Mouse (Mus musculus) spleen, postnatal 36 days (tissue): ENCODE results near the gene Coa4.

Source experiments
- DNase-seq, 2 experiments: peaks; one replicate each; pipeline ENCODE4 v3.0.0; 2022; ENCODE audit warnings: low spot score in 2 of 2, mixed read lengths in 1 of 2

The Coa4 gene

DNA sequence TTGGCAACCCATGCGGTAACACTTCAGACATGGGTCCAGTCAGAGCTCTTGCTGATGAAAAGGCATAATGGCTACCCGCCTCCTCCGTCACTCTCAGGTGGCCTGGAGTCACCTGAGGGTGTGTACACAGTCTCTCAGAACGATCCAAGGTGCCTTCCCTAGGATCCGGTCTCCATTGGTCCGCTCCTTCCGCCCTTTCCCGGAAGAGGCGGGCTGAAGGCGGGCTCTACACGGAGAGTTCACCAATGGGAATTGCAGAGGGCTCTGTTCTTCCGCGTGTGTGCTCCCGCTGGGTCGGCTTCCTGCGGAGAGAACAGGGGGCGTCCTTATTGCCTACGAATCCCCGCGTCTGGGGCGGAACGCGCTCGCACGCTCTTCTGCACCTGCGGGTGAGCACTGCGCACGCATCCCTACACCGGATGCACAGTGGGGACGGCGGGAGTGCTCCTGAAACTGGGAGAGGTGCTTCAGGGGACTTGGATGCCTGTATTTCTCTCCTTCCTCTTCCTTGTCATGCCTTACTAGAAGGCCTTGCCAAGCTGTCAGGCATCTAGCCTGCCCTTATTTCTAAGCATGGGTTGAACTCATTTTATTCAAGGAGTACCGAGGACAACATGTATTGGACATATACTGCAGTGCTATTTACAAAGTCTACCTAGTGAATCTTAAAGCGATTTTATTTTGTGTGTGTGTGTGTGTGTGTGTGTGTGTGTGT, at the start of gene Coa4:
TSS of gene Coa4 (plus strand) at position 268 of the 715 bp plus-strand sequence.
- DNase-seq, result peak; percentile 84 to 90

DNA sequence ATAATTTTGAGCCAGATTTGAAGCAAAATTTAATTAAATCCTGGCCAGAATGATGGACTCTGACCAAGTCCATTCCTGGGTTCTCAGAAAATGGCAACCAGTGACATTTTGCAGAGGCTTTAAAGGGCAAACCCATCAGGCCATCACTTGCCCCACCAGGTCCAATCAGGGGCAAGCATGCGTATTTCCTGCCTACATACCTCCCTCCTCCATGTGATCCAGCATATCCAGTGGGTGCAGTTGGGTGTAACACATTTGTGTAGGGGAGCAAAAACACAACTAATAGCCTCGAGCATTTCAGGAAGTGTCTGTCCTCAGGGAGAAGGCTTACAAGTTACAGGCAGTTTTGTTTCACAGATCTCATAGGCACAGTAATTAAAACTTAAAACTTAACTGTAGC, 49.6 kb upstream of the Coa4 start:
- no peak for DNase-seq

DNA sequence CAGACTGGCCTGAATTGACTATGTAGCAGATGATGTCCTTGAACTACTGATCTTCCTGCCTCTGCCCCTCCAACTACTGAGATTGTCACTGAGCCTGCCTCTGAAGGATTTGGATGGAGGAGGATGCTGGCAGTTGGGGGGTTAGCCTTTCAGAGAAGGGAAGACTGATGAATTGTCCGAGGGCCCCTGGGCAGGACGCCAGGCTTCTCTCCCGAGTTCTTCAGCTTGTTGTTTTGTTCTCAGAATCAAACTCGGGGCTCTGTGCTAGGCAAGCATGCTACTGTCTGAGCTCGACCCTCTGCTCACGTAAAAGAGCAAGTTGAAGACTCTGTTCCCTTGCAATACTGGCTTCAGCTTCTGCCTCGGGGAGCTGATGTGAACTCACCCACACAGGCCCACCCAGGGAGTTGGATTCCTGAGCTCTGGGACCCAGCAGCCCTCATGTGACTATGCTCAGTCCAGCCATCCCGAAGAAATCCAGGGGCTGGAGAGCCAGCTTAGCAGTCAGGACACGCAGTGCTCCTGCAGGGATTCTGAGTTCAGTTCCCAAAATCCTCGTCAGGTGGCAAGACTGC, 48.3 kb upstream of the Coa4 start:
- no peak for DNase-seq

DNA sequence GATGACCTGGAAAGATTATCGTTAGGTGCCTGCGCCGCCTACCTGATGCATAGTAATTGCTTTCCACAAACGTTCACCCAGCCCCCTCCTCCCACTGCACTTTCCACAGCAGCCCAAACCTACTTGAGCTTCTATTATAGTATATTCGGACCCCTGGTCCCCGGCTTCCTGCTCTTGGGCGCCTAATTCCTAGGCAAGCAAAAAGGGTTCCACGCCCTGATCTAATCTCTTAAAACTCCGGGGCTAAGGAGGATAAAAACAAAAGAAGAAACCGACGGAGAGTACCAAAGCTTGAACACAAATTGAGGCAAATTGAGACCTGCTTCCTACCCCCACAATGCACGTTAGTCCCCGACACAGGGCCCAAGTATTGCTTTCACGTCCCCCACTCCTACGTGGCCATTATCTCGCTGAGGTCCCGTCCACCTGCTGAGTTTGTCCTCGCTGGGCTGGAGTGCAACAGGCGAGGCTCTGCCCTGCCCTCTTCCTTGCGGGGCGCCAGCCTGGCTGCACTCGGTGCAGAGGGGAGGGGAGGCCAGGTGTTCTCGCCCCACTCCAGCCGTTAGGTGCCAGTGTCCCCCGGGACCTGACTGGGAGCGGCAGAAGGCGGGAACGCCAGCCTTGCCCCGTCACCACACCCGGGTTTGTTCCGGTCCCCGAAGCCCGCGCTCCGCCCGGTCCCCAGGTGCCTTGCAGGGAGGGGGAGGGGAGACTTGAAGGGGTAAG, 44.3 kb upstream of the Coa4 start:
- DNase-seq, result peak in 1 of 2 experiments; percentile 50

DNA sequence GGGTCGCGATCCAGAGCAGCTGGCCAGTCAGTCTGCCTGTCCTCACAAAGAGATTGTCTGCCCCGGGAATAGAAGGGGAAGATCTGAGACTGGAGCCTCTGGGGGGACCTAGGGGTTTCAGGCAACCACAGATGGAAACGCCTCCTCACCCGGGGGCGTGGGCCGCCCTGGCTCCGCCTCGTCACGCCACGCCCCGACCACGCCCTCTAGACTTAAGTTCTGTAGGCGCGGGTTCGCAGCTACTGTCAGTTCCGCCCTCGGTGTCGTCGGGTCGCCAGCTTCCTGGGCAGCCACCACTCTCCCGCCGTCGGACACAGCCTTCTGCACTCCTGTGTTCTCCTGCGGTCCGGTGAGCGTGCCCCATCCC, 43.8 kb upstream of the Coa4 start, which contains the start of gene Ucp2:
TSS of gene Ucp2 (plus strand) at position 221 of the 367 bp plus-strand sequence.
- peak; percentile 96 to 97 for DNase-seq

DNA sequence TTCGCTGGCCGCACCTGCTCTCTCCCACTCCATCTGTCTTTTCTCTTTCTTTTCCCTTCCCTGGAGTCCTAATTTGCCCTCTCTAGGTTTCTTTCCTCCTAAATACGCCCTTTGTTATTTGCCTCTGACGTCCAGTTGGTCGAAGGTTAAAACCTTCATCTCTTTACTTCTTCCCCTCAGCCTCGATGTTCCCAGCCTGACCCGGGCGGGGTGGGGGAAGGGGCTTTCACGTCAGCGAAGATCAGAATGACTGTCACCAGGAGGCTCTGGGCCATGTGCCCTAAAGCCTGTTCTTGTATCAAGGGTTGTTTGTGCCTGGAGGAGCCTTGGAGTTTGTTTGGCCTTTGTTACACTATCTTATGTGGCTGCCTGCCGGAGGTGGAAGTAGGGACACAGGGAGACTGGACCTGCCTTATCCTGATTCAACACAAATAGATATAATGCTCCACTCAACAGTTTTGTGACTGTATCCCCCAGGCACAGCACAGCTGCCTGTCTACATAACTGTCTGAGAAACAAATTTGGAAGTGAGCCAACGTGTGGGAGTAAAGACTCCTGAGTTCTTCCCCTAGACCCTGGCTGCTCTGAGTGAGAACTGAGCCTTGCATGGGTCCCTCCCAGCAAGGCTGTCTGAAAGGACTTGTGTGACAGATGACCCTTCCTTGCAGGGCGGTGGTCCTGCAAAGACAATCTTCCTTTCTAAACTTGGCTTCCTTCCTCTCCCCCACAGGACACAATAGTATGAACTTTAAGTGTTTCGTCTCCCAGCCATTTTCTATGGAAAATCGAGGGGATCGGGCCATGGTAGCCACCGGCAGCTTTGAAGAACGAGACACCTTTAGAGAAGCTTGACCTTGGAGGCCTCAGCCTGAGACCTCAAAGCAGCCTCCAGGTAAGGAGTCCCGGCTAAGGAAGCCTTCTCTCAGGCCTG, 43.1 kb upstream of the Coa4 start:
- peak; percentile 56 to 66 for DNase-seq

DNA sequence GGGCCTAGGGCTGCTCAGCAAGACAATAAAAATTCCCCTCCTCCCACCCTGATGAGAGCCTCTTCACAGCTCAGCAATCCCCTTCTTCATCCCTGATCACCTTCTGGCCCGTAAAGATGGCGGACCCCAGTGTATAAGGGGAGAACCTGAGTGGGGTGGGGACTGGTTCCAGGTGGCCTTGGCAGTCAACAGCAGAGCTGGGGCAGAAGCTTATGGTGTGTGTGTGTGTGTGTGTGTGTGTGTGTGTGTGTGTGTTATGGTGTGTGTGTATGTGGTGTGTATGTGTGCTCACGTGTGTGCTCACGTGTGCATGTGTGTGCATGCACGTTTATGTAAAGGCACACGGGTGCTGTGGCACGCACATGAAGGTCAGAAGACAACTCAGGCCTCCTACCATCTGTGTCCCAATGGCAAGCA, 42.4 kb upstream of the Coa4 start:
- DNase-seq, result peak in 1 of 2 experiments; percentile 43

DNA sequence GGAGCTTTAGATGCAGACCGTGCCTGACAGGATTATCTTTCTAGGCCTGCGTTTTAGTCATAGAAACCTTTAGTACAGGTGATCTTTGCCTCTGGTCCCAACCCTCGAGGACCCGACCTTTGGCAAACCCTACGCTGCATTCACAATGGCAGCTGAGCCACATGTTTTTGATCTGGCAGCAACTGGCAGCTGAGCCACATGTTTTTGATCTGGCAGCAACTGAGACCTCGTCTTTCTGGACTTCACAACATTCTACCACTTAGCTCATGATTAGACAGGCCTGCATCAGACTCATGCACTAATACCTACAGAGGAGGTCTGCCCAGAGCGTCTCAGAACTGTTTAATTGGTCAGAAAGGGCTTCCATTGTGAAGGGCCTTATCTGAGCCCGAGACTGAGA, 41.8 kb upstream of the Coa4 start:
- no peak for DNase-seq

DNA sequence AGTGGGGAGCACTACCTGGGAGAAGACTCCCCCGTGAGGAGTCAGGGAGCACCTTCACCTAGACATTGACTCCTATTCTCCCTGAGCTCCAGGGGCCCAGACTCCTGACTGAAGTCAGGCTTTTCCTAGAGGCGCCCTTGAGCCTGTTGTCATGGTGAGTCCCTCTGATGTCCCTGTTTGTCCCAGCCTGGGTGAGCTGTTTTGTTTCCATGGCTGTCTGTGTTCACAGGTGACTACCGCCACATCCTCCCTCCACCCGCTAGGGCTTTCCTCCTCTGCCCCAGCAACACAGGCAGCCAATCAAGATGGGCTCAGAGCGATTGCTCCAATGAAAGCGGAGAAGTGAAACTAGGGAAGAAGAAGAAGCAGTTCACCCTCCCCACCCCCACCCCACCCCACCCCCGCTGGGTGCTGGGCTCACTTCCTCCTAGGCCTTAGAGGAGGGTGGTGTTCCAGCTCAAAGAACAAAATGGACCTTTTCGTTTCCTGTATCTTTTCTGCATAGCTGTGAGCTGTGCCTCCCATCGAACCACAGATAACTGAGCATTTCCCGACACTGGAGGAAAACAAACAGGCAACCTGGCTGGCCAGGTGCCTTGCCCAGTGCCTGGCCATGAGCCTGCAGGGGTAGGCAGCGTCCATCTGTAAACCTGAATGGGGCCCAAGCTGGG, 41.2 kb upstream of the Coa4 start:
- peak; percentile 94 to 95 for DNase-seq

DNA sequence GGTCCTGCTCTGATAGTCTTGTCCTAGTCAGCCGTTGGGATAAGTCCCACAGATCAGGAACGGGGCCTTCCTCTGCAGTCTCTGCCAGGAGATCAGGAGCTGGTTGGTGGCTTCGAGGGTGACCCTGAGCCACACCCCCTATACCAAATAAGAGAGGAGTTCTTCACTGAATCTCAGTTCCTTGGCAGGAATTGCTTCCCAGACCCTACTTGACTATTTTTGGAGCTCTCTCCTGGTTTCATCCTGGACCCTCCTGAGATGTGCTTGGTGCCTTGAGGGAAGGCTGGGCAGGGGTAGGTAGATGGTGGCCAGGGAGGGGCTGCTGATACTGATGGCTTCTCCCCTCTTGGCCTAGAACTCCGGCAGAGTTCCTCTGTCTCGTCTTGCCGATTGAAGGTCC, 40.5 kb upstream of the Coa4 start:
- no peak for DNase-seq

DNA sequence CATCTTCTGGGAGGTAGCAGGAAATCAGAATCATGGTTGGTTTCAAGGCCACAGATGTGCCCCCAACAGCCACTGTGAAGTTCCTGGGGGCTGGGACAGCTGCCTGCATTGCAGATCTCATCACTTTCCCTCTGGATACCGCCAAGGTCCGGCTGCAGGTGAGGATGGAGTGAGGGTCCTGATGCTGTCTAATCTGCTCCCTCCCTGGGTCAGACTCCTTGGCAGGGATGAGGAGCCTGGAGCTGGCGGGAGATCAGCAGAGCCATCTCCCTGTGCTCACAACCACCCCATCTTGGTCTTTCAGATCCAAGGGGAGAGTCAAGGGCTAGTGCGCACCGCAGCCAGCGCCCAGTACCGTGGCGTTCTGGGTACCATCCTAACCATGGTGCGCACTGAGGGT, 40.1 kb upstream of the Coa4 start:
- no peak for DNase-seq

DNA sequence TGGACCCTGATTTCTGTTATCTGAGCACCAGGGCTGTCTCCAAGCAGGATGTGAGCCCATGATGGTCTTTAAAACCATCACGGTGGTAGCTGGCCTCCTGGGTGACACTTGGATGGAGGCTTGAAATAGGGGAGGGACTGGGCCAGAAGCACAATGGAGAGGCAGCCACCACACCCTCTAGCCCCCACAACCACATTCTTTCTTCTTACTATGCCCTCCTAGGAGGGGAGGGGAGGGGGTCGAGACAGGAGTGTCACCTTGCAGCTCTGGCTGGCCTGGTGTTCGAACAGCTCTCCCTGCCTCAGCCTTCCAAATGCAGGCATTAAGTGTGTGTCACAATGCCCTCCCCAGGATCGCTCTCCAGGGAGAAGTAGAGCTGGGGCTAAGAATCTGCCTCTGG, 39.5 kb upstream of the Coa4 start:
- DNase-seq, result no peak

DNA sequence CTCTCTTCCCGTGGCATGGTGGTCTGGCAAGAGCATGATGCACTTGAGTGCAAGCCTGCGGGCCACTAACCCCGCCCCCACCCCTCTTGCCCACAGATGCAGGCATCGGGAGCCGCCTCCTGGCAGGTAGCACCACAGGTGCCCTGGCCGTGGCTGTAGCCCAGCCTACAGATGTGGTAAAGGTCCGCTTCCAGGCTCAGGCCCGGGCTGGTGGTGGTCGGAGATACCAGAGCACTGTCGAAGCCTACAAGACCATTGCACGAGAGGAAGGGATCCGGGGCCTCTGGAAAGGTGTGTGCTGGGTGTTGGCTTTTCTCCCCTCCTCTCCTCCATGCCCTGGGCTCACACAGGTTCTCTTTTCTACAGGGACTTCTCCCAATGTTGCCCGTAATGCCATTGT, 38.9 kb upstream of the Coa4 start:
- no peak for DNase-seq

DNA sequence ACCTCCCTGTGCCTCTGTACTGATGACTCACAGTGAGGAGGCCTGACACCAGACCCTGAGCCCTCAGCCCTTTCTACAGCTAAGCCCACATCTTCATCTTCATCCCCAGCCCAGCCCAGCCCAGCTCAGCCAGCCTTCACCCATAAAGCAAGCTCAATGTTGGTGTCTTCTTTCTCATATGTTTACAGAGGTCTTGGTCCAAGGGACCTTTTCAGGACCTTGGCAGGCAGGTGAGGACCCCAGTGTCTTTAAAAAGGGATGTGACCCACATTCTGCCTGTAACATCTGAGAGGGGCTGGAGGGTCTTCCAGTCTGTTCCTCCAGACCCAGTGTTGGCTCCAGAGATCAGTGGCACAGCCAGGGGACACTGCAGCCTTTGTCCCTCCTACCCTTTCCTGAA, 37.4 kb upstream of the Coa4 start:
- no peak for DNase-seq

DNA sequence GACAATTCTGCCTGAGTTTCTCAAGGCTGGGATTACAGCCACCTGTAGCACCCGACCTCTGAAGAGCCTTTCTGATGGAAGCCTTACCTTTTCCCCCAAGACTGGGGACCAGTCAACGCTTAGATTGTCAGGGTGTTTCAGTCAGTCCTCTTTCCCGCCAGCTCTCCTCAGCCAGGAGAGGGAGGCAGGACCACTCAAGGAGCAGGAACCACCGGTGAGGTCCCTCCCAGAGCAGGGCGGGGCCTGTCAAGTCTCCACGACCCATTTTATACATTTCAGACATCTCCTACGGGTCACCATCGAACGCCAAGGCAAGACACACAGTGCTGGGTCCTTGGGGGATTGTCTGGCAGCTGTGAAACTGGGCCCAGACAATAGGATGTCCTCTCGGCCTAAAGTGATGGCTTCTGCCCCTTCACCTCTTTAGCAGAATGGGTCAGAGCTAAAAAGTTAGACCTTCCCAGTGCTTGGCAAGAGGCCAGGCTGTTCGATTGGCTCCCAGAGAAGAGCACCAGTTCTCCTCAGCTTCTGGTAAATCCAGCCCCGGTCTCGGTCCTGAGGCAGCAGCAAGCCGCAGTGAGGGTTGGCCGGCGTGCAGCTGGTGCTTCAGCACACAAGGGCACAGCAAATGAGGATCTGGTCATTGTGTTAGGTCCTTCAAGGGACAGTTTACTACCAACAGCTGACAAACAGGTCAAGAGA, 36.4 kb upstream of the Coa4 start:
- DNase-seq, result peak in 1 of 2 experiments; percentile 52

DNA sequence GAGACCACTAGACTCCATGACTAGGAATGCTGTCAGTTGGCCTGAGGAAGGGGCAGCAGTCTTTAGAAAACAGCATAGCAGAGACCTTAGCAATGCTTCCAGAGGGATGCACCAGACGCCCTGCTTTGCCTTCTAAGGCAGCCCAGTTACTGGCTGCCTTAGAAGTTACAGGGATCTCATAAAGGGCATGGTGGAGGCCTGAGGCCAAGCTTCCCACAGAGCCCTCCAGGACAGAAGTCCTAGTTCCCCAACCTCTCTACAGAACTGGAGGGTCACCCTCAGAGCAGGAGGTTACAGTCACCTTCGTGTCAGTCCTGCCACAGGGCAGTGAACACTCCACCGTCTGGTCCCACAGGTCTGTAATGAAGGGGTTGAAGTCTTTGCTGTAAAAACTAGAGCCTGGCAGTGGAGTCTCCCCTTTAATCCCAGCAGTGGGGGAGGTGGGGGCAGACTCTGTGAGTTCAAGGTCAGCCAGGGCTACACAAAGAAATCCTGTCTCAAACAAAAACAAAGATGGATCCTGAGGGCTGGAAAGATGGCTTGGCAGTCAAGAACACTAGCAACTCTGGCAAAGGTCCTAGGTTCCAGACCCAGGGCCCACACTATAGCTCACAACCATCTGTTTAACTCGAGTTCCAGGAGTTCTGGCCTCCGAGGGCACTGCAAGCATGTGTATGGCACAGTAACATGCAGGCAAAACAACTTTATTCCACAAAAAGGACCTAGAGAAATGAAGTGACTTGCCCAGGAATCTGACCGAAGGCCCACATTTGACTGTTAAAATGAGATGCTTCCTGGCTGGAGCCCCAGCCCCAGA, 35.6 kb upstream of the Coa4 start:
- DNase-seq, result peak in 1 of 2 experiments; percentile 41

DNA sequence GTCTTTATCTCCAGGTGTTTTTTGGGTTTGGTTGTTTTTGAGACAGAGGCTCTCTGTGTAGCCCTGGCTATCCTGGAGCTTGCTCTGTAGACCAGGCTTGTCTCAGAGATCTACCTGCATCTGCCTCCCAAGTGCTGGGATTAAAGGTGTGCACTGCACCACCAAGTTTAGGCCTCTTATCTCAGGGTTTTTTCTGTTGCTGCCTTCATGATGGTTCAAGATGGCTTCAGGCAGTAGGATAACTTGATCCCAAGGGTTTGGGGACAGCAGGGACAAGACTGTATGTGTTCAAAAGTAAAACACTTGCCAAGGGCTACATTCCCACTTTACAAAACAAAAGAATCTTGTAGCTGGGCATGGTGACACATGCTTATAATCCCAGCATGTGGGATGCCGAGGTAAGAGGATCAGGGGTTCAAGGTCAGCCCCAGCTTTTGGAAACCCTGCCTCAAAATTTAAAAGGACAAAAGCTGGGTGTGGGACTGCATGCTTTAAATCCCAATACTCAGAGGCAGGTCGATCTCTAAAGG, 35.0 kb upstream of the Coa4 start:
- peak in 1 of 2 experiments; percentile 22 for DNase-seq

DNA sequence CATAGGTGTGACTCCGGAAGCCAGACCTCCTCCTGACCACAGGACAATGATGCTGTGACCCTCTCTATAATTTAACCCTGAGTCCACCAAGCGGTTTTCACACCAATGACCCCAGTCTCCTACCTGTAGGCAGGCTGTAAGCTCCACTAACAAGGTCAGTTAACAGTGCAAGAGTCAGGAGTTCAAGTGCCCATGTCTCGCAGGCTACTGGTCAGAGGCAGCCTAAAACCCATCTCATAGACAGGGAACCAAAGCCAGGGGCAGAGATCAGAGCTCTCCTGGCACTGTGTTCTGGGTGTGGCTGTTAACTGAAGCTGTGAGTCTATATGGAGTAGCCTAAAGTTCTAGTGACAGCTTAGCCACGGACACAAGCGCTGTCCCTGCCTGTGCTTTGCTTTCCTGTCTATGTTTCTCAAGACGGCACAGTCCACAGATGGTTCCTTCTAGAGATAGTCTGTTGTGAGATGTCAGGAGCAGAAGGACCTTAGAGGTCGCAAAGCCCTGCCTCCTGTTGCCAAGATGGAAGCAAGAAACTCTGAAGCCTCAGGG, 34.4 kb upstream of the Coa4 start:
- peak in 1 of 2 experiments; percentile 31 for DNase-seq

DNA sequence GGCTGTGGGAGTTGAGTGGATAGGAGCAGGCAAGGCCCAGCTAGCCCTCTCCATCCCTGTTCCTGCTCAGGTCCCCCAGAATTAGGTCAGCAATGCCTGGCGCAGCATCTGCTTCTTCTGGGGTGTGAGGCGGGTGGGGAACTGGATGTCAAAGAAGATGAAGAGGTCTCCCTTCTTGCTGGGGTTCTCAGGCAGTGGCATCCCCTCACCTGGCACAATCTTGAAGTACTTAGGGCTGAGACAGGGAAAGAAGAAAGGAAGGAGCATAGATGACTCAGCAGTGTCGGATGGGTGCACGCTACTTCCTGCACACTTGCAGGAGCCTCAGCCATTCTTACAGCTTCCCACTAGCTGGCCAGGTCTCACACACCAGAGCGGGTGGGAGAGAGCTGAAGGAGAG, 33.8 kb upstream of the Coa4 start:
- peak in 1 of 2 experiments; percentile 37 for DNase-seq
